8 mouse cellular contexts compared by ENCODE assay signal in genomic region chr1:163574409-163575161, GRCm38 (mm10).
A peak's percentile ranks its signal among the peaks of the same experiment; 100 is the strongest.
DNase-seq lines count a peak whose midpoint lies in the region; ATAC-seq lines count a peak whose summit lies in the region.

No protein-coding gene starts in this region.

- peaks cover 8% of the 10 kb centered on the region for H3K4me1 ChIP-seq in lung, embryonic 16.5 days (replicated peaks; ENCODE audit: control insufficient read depth, insufficient read depth, low read length)
- H3K4me1 ChIP-seq in hindbrain, embryonic 13.5 days (replicated peaks) = peaks cover 4% of the 10 kb centered on the region; the same call in 1 of the 2 replicates
- H3K4me1 ChIP-seq in stomach, embryonic 16.5 days (ENCODE audit: control insufficient read depth, insufficient read depth, low read length) = no peaks in the 10 kb centered on the region

- ATAC-seq in lung, embryonic 16.5 days (ENCODE audit: low read depth) = peak; percentile 81
- peak; percentile 46; the same call in 1 of the 2 replicates for ATAC-seq in hindbrain, embryonic 13.5 days (ENCODE audit: low FRiP score)
- peak; percentile 37; the same call in 1 of the 2 replicates for ATAC-seq in stomach, embryonic 16.5 days (ENCODE audit: insufficient read depth, low FRiP score)
- ATAC-seq in erythroblast, adult 5-6 weeks (replicated peaks; ENCODE audit: low FRiP score, poor library complexity, severe bottlenecking) = no peak

- peak; percentile 31 to 72 for DNase-seq in adrenal gland, adult (ENCODE audit: inconsistent age in 2 of 2, low spot score in 1 of 2)
- no peak for DNase-seq in adrenal gland, postnatal 25 days
- no peak for DNase-seq in lung, postnatal 36 days
- DNase-seq in right cerebral cortex, postnatal 4 days = no peak

- peak overlapping the region; percentile 6; the same call in 1 of the 2 replicates for H3K9ac ChIP-seq in lung, embryonic 16.5 days (ENCODE audit: low read length)
- H3K9ac ChIP-seq in hindbrain, embryonic 13.5 days = no peak overlapping the region
- H3K9ac ChIP-seq in stomach, embryonic 16.5 days (ENCODE audit: low read length) = no peak overlapping the region

- H3K27ac ChIP-seq in lung, embryonic 16.5 days (ENCODE audit: low read length) = no peak overlapping the region
- no peak overlapping the region for H3K27ac ChIP-seq in hindbrain, embryonic 13.5 days
- H3K27ac ChIP-seq in stomach, embryonic 16.5 days (ENCODE audit: low read length) = peak overlapping the region; percentile 19; the same call in 1 of the 2 replicates

- H3K36me3 ChIP-seq in lung, embryonic 16.5 days (ENCODE audit: control insufficient read depth, insufficient read depth, low read length) = no peaks in the 10 kb centered on the region
- no peaks in the 10 kb centered on the region for H3K36me3 ChIP-seq in hindbrain, embryonic 13.5 days
- H3K36me3 ChIP-seq in stomach, embryonic 16.5 days (ENCODE audit: control insufficient read depth, insufficient read depth, low read length) = no peaks in the 10 kb centered on the region

- H3K27me3 ChIP-seq in lung, embryonic 16.5 days (ENCODE audit: control insufficient read depth, insufficient read depth, low read depth, low read length) = no peaks in the 10 kb centered on the region
- H3K27me3 ChIP-seq in hindbrain, embryonic 13.5 days = no peaks in the 10 kb centered on the region
- no peaks in the 10 kb centered on the region for H3K27me3 ChIP-seq in stomach, embryonic 16.5 days (ENCODE audit: control insufficient read depth, insufficient read depth, low read length)

- no peaks in the 10 kb centered on the region for H3K9me3 ChIP-seq in lung, embryonic 16.5 days (ENCODE audit: control insufficient read depth, low read length)
- no peaks in the 10 kb centered on the region for H3K9me3 ChIP-seq in hindbrain, embryonic 13.5 days
- H3K9me3 ChIP-seq in stomach, embryonic 16.5 days (replicated peaks; ENCODE audit: control insufficient read depth, low read length) = no peaks in the 10 kb centered on the region

- H3K4me3 ChIP-seq in lung, embryonic 16.5 days (ENCODE audit: low read length) = no peak overlapping the region
- H3K4me3 ChIP-seq in hindbrain, embryonic 13.5 days = no peak overlapping the region
- H3K4me3 ChIP-seq in stomach, embryonic 16.5 days (replicated peaks; ENCODE audit: low read length) = no peak overlapping the region

- H3K4me2 ChIP-seq in lung, embryonic 16.5 days (ENCODE audit: low read depth, low read length) = peak overlapping the region; percentile 19; the same call in 1 of the 2 replicates
- H3K4me2 ChIP-seq in hindbrain, embryonic 13.5 days = no peak overlapping the region
- peak overlapping the region; percentile 27 for H3K4me2 ChIP-seq in stomach, embryonic 16.5 days (ENCODE audit: low read depth, low read length)

- WGBS in lung, embryonic 16.5 days = 28% methylated on average over 16 of the region's 16 CpGs
- WGBS in hindbrain, embryonic 13.5 days = 68% methylated on average over 16 of the region's 16 CpGs
- 47% methylated on average over 16 of the region's 16 CpGs for WGBS in stomach, embryonic 16.5 days

Comparison
In these comparisons a context has a peak if more than half of its experiments do, and no peak if none do; other contexts are left out.
1. DNase-seq: peak in adrenal gland, adult (2 of 2); none in adrenal gland, postnatal 25 days (single experiment), lung, postnatal 36 days (single experiment) and right cerebral cortex, postnatal 4 days (single experiment).